Mouse (Mus musculus) bone marrow, adult 2 months (tissue): ENCODE results near the gene Rnf115.

Experiments
- CTCF ChIP-seq: fragments of 200-500 bp; IDR thresholded peaks from 2 replicates; pipeline ENCODE4 v1.5.1; 2011; ENCODE audit warnings: low read length, control low read depth; ENCODE audit not compliant: control insufficient read depth, insufficient read depth
- POLR2A ChIP-seq: fragments of 200-500 bp; IDR thresholded peaks from 2 replicates; pipeline ENCODE4 v1.6.1; 2011; ENCODE audit warnings: low read depth, mild to moderate bottlenecking, control low read depth, low read length, borderline replicate concordance; ENCODE audit not compliant: control insufficient read depth

- no peak for TF ChIP-seq POLR2A
- TF ChIP-seq CTCF, result no peak
Observed at GRCm38 (mm10) chr3:96692506-96692905, 35.0 kb upstream of the Rnf115 start.
